Mouse (Mus musculus) lung, postnatal 0 days (tissue): ENCODE measurements around the gene Aph1c.

Experiments
- CTCF ChIP-seq: IDR thresholded peaks from 2 replicates; pipeline ENCODE4 v1.5.1; 2016; ENCODE audit warnings: antibody characterized with exemption, mild to moderate bottlenecking
- EP300 ChIP-seq: IDR thresholded peaks from 2 replicates; pipeline ENCODE4 v1.6.1; 2016; ENCODE audit warnings: antibody characterized with exemption, mild to moderate bottlenecking, control low read depth

DNA sequence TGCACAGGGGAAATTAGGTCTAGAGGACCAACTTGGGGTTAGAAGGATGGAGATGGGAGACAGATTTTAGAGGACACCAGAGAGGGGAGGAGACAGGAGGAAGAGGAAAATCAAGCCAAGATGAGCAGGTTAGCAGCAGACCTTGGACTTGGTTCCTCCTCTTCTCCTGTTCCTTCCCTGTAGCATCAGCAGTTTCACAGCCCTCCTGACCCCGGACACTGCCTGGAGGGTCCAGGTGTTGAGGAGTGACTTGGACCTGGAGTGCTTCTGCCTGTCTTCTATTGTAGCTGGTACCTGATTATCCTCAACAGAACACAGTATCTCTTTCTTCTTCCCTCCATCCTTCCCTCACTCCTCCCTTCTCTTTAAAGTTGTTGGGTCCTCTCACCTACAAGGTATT is 65.8 kb downstream of the Aph1c start:
- TF ChIP-seq CTCF (no peak), EP300 (no peak)
